Mouse (Mus musculus) forebrain, embryonic 14.5 days (tissue): Measurements from ENCODE around the gene 2210011C24Rik. TPM values are rescaled to one million over a fixed set of nuclear protein-coding genes. Genes with fewer than 3 reads are reported as not detected.

Experiments used
- ATAC-seq: fragments of 200-750 bp; cut with Nextera tagmentation; 2 replicates; pipeline ENCODE4 v1.8.0; 2017; ENCODE audit warnings: mild to moderate bottlenecking, moderate library complexity
- DNase-seq: peaks from one replicate; pipeline ENCODE4 v3.0.0-alpha.2; 2015; ENCODE audit warnings: low spot score
- H3K27ac ChIP-seq: fragments of 300-500 bp; sonication (generic); 2 replicates; pipeline ENCODE4 v1.5.1; 2014; ENCODE audit warnings: low read depth, mild to moderate bottlenecking, control low read depth, low read length, moderate library complexity
- H3K27me3 ChIP-seq: fragments of 300-500 bp; sonication (generic); replicated peaks from 2 replicates; pipeline ENCODE4 v1.6.1; 2014; ENCODE audit warnings: low read length, control low read depth, mixed read lengths; ENCODE audit not compliant: control insufficient read depth, insufficient read depth
- H3K36me3 ChIP-seq: fragments of 300-500 bp; sonication (generic); 2 replicates; pipeline ENCODE4 v1.6.1; 2014; ENCODE audit warnings: low read length, control low read depth; ENCODE audit not compliant: control insufficient read depth, insufficient read depth
- H3K4me1 ChIP-seq: fragments of 300-500 bp; sonication (generic); 2 replicates; pipeline ENCODE4 v1.6.1; 2014; ENCODE audit warnings: antibody characterized with exemption, low read length, control low read depth; ENCODE audit not compliant: control insufficient read depth, insufficient read depth
- H3K4me2 ChIP-seq: fragments of 300-500 bp; sonication (generic); 2 replicates; pipeline ENCODE4 v1.6.1; 2014; ENCODE audit warnings: mild to moderate bottlenecking, control low read depth, low read length
- H3K4me3 ChIP-seq: fragments of 300-500 bp; sonication (generic); 2 replicates; pipeline ENCODE4 v1.5.1; 2014; ENCODE audit warnings: low read depth, low read length, control low read depth
- H3K9ac ChIP-seq: fragments of 300-500 bp; sonication (generic); 2 replicates; pipeline ENCODE4 v1.6.1; 2014; ENCODE audit warnings: mild to moderate bottlenecking, low read length, control low read depth, moderate library complexity
- H3K9me3 ChIP-seq: fragments of 300-500 bp; sonication (generic); replicated peaks from 2 replicates; pipeline ENCODE4 v1.6.1; 2016; ENCODE audit warnings: low read length, control low read depth, mixed read lengths; ENCODE audit not compliant: control insufficient read depth
- WGBS: fragments of 180-500 bp; shearing (Covaris S2); extraction: QIAGEN DNeasy Blood & Tissue Kit; methylation state at CpG from one replicate; pipeline ENCODE4 v1.1.7; 2014; 5-methylcytosine and 5-hydroxymethylcytosine counted together
- polyA plus RNA-seq: library from polyadenylated mRNA; unstranded; fragments of >200 nt; fragmentation: Nextera tagmentation; extraction: Ambion mirVana; gene quantifications from 2 replicates; pipeline ENCODE4 v1.2.1, GENCODE M21; 2014

2210011C24Rik gene
- polyA plus RNA-seq, 1 experiment from 2014 or later, result not detected

GRCm38 (mm10) chr8:84024171-84024570 lies 12.2 kb upstream of the 2210011C24Rik start:
- no peaks in the 10 kb centered on the region for H3K9me3 ChIP-seq
- no peaks in the 10 kb centered on the region for H3K4me1 ChIP-seq
- no peak overlapping the region for H3K4me3 ChIP-seq
- no peaks in the 10 kb centered on the region for H3K36me3 ChIP-seq
- no peak overlapping the region for H3K27ac ChIP-seq
- 16% methylated on average over 10 of the region's 10 CpGs for WGBS
- no peak overlapping the region for H3K4me2 ChIP-seq
- peaks cover 40% of the 10 kb centered on the region for H3K27me3 ChIP-seq
- peak; percentile 51 for DNase-seq
- no peak overlapping the region for H3K9ac ChIP-seq
- no peak for ATAC-seq

- Histone ChIP-seq H3K36me3 (no peaks in the 10 kb centered on the region), H3K27me3 (peaks cover 40% of the 10 kb centered on the region), H3K4me3 (no peak overlapping the region), H3K9me3 (no peaks in the 10 kb centered on the region), H3K9ac (no peak overlapping the region), H3K4me1 (no peaks in the 10 kb centered on the region), H3K4me2 (no peak overlapping the region), H3K27ac (no peak overlapping the region)
- 86% methylated on average over 1 of the region's 1 CpGs for WGBS
- DNase-seq (no peak), ATAC-seq (no peak)
These were observed 11.7 kb upstream of the 2210011C24Rik start for GRCm38 (mm10) chr8:84023631-84024030.

- WGBS, result 69% methylated on average over 5 of the region's 5 CpGs
- H3K4me1 ChIP-seq, result no peaks in the 10 kb centered on the region
- H3K4me2 ChIP-seq, result no peak overlapping the region
- H3K27me3 ChIP-seq, result peaks cover 34% of the 10 kb centered on the region
- H3K9ac ChIP-seq, result no peak overlapping the region
- no peak overlapping the region for H3K4me3 ChIP-seq
- H3K36me3 ChIP-seq, result no peaks in the 10 kb centered on the region
- ATAC-seq (no peak), DNase-seq (no peak)
- no peaks in the 10 kb centered on the region for H3K9me3 ChIP-seq
- H3K27ac ChIP-seq, result no peak overlapping the region
These were observed 11.1 kb upstream of the 2210011C24Rik start for GRCm38 (mm10) chr8:84023085-84023484.

- Histone ChIP-seq H3K9me3 (no peaks in the 10 kb centered on the region), H3K9ac (no peak overlapping the region), H3K27ac (no peak overlapping the region), H3K4me1 (no peaks in the 10 kb centered on the region), H3K27me3 (peaks cover 25% of the 10 kb centered on the region), H3K36me3 (no peaks in the 10 kb centered on the region), H3K4me2 (no peak overlapping the region), H3K4me3 (no peak overlapping the region)
- 46% methylated on average over 12 of the region's 12 CpGs for WGBS
- DNase-seq (no peak), ATAC-seq (no peak)
These were observed 9.6 kb upstream of the 2210011C24Rik start for GRCm38 (mm10) chr8:84021569-84021968.

GRCm38 (mm10) chr8:84021096-84021495 lies 9.1 kb upstream of the 2210011C24Rik start, which contains the start of gene Palm3:
TSS of gene Palm3 (plus strand) at chr8:84021471.
- H3K36me3 ChIP-seq, result no peaks in the 10 kb centered on the region
- no peak for ATAC-seq
- WGBS, result 10% methylated on average over 18 of the region's 18 CpGs
- H3K9ac ChIP-seq, result no peak within 1 kb of the TSS
- H3K4me1 ChIP-seq, result no peaks in the 10 kb centered on the region
- H3K27me3 ChIP-seq, result peaks cover 25% of the 10 kb centered on the region
- H3K4me3 ChIP-seq, result no peak within 1 kb of the TSS
- no peak for DNase-seq
- no peak within 1 kb of the TSS for H3K4me2 ChIP-seq
- no peak within 1 kb of the TSS for H3K27ac ChIP-seq
- H3K9me3 ChIP-seq, result no peaks in the 10 kb centered on the region

- Histone ChIP-seq H3K36me3 (no peaks in the 10 kb centered on the region), H3K27ac (no peak overlapping the region), H3K9me3 (no peaks in the 10 kb centered on the region), H3K4me1 (no peaks in the 10 kb centered on the region), H3K4me2 (no peak overlapping the region), H3K4me3 (no peak overlapping the region), H3K27me3 (peaks cover 15% of the 10 kb centered on the region), H3K9ac (no peak overlapping the region)
- ATAC-seq (no peak), DNase-seq (no peak)
- 90% methylated on average over 9 of the region's 9 CpGs for WGBS
These were observed 7.8 kb upstream of the 2210011C24Rik start for GRCm38 (mm10) chr8:84019738-84020137.

GRCm38 (mm10) chr8:84015833-84016232 lies 3.9 kb upstream of the 2210011C24Rik start:
- H3K27ac ChIP-seq, result no peak overlapping the region
- H3K4me1 ChIP-seq, result peaks cover 2% of the 10 kb centered on the region; the same call in 1 of the 2 replicates
- H3K36me3 ChIP-seq, result no peaks in the 10 kb centered on the region
- no peak for DNase-seq
- no peak overlapping the region for H3K4me2 ChIP-seq
- no peak overlapping the region for H3K9ac ChIP-seq
- peaks cover 36% of the 10 kb centered on the region for H3K27me3 ChIP-seq
- H3K9me3 ChIP-seq, result no peaks in the 10 kb centered on the region
- no peak for ATAC-seq
- no peak overlapping the region for H3K4me3 ChIP-seq
- 94% methylated on average over 5 of the region's 5 CpGs for WGBS

- Histone ChIP-seq H3K4me3 (peak overlapping the region; percentile 52), H3K27ac (no peak overlapping the region), H3K36me3 (no peaks in the 10 kb centered on the region), H3K4me1 (peaks cover 2% of the 10 kb centered on the region; the same call in 1 of the 2 replicates), H3K4me2 (peak overlapping the region; percentile 94), H3K9me3 (no peaks in the 10 kb centered on the region), H3K27me3 (peaks cover 38% of the 10 kb centered on the region), H3K9ac (peak overlapping the region; percentile 29)
- WGBS, result 2% methylated on average over 35 of the region's 35 CpGs
- DNase-seq, result no peak
- ATAC-seq, result no peak
These were observed 661 bp upstream of the 2210011C24Rik start for GRCm38 (mm10) chr8:84012499-84013165.
